Mouse (Mus musculus): ENCODE results near the gene Ost4.

The Ost4 gene

DNA sequence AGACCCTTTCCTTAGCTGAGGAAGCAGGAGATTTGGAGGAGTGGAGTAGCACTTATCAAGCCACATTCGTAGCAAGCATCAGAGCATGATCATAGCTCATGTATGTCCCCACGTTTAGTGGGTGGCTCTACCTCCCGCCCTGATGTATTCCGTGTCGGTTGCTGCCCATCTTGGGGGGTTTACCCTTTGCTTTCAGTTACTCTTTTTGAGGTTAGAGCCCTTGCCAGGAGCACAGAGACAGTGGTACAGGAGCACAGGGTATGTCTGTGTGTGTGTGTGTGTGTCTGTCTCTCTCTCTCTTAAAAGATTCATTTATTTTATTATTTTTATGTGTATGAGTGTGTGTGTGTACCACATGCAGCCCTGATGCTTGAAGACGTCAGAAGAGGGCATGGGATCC lies 15.5 kb upstream of the Ost4 start:
- DNase-seq (ENCODE audit: low spot score): no peak

DNA sequence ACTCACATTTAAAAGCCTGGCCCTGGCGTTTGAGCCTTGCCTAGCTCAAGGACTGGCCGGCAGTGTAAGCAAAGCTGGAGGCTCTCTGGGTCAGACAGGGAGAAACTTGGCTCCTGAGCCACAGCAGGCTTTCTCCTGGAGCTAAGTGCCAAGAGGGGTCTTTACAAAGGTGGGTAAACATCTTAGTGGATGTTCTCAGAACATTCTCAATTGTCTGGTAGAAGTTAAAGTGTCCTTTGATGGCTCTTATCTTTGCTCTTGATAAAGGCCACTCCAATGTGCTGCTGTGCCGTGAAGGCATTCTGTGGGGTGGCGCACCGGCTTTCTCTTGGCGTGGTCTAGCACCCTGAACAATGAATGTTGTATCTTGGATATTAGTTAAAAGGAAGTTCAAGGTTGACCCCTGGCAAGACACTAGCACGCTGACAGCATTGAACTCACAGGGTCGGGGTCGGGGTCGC lies 15.0 kb upstream of the Ost4 start:
- DNase-seq (ENCODE audit: low spot score): no peak

DNA sequence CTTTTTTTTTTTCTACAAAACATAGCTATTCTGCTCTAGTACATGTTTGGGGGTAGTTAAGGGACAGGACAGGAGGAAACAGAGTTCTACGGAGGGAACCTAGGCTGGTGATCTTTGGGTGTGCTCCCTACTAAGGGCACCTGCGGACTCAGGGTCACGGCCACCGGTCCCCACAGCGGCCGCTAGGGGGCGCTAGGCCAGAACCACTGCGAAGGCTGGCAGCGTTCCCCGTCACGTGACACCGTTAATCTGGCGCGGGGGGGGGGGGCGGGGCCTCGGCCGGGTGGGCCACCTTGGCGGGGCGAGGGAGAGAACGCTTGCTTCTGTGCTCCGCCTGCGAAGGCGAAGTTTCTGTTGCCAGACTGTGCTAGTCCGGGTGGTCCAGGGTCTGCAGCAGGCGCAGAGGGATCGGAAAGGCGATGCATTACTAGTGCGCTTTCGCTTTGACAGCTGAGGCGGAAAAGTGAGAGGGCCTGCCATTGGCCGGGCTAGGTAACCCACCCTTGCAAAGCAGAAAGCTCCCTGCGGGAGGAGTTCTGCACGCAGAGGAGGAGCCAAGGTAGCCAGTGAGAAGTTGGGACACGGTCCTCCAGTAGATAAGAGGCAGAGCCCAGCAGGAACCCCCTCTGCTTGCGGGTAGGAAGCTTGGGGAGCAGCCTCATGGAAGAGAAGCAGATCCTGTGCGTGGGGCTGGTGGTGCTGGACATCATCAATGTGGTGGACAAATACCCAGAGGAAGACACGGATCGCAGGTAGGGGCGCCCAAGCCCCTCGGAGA lies 13.9 kb upstream of the Ost4 start, which contains the start of gene Khk:
TSS of gene Khk (plus strand) at position 176 of the 778 bp plus-strand sequence.
- peak; percentile 88 for DNase-seq (ENCODE audit: low spot score)

DNA sequence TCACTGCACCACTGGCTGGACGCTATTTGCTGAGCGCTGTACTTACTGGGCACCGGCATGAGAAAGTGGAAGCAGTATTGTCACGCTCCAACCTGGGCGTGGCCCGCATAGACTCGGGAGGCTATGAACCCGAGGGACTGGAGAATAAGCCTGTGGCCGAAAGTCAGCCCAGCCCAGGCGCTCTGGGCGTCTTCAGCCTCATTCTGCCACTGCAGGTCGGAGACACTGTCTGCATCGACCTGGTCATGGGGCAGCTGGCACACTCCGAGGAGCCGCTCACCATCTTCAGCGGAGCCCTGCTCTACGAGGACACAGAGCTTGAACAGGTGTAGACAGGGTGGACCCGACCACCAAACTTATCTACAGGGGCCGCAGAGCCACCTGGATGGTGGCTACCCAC lies 13.0 kb upstream of the Ost4 start:
- DNase-seq (ENCODE audit: low spot score): no peak

DNA sequence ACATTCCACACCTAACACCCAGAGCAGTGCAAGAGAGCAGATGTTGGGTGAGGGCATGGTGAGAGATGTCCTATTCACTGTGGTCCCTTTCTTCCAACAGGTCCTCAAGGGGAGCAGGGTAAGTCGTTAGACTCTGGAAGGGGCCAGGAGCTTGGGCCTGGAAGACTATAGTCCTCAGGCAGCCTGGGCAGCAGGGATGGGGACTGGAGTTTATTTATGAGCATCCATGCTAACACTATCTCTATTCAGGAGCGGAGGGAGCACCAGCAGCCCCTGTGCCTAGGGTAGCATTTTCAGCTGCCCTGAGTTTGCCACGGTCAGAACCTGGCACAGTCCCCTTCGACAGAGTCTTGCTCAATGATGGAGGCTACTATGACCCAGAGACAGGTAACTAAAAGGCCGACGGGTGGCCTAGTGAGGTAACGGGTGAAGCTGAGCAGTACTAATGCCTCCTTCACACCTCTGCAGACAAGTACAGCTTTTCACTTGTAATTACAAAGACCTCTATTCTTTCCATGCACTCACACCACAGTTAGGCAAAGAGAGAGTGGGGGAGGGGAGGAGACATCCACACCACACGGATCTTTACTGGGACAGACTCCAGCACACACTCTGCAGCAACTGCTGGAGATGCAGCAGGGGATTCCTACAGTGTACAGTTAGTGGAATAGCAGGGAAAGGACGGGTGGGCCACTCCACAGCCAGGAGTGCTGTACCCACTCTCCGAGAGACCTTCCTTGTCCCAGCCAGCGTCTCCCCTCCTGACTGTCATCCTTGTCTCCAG lies 12.4 kb upstream of the Ost4 start:
- no peak for DNase-seq (ENCODE audit: low spot score)

DNA sequence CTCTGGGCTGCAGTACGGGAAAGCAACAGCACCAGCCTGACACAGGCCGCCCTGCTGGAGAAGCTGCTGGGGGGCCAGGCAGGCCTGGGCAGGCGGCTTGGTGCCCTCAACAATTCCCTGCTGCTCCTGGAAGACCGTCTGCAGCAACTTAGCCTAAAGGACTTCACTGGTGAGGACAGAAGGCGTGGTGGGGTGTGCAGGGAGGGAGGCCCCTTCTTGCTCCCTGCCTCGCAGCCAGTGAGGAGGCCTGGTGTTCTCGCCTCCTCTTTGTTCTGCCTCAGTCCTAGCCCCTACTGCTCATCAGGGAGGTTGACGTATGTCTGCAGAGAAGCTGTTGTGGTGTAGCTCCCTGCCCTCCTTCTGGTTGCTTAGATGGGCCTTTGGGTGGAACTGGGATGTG lies 11.1 kb upstream of the Ost4 start:
- DNase-seq (ENCODE audit: low spot score): no peak

DNA sequence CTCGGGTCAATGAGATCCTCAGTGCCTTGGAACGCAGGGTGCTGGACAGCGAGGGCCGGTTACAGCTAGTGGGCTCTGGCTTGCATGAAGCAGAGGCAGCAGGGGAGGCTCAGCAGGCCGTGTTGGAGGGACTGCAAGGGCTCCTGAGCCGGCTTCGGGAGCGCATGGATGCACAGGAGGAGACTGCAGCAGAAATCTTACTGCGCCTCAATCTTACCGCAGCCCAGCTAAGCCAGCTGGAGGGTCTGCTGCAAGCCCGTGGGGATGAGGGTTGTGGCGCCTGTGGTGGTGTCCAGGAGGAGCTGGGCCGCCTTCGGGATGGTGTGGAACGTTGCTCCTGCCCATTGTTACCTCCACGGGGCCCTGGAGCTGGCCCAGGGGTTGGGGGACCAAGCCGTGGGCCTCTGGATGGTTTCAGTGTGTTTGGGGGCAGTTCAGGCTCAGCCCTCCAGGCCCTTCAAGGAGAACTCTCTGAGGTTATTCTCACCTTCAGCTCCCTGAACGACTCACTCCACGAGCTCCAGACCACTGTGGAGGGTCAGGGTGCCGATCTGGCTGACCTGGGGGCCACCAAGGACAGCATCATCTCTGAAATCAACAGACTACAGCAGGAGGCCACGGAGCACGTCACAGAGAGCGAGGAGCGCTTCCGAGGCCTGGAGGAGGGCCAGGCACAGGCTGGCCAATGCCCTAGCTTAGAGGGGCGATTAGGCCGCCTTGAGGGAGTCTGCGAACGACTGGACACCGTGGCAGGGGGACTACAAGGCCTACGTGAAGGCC lies 10.5 kb upstream of the Ost4 start:
- DNase-seq (ENCODE audit: low spot score): no peak

DNA sequence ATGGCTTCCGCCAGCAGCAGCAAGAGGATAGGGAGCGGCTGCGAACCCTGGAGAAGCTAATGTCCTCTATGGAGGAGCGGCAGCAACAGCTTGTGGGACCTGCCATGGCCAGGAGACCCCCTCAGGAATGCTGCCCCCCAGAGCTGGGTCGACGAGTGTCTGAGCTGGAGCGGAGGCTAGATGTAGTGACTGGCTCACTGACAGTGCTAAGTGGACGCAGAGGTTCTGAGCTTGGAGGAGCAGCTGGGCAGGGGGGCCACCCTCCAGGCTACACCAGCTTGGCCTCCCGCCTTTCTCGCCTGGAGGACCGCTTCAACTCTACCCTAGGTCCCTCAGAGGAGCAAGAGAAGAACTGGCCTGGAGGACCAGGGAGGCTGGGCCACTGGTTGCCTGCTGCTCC lies 9.8 kb upstream of the Ost4 start:
- no peak for DNase-seq (ENCODE audit: low spot score)

DNA sequence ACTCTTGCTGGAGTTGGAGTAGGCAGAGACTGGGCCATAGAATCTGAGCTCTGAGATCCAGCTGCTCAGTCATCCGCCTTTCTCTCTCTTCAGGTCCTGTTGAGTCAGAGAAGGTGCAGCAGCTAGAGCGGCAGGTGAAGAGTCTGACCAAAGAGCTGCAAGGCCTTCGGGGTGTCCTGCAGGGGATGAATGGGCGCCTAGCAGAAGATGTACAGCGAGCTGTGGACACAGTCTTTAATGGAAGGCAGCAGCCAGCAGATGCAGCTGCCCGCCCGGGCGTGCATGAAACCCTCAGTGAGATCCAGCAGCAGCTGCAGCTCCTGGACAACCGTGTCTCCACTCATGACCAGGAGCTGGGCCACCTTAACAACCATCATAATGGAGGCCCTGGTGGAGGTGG lies 9.3 kb upstream of the Ost4 start:
- DNase-seq (ENCODE audit: low spot score): no peak

DNA sequence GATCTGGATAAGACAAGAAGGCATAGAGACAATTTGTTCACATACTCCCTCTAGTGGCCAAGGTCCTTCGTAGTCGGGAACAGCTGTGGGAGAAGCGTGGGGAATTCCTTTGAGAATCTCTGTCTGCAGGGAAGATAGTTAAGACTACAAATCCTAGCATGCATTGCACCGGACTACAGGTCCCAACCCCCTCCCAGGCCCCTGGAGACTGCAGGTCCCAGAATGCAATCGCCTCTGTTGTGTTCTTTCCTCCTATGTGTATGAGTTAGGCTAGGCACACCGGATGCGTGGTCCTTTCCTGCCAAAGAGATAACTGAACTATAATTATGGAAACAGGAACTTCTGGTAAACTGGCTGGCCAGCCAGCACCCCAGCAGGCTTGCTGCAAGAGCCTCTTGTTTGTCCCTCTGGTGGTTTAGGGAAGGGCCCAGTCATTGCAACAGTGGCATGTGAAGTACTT lies 8.4 kb upstream of the Ost4 start:
- peak; percentile 81 for DNase-seq (ENCODE audit: low spot score)

DNA sequence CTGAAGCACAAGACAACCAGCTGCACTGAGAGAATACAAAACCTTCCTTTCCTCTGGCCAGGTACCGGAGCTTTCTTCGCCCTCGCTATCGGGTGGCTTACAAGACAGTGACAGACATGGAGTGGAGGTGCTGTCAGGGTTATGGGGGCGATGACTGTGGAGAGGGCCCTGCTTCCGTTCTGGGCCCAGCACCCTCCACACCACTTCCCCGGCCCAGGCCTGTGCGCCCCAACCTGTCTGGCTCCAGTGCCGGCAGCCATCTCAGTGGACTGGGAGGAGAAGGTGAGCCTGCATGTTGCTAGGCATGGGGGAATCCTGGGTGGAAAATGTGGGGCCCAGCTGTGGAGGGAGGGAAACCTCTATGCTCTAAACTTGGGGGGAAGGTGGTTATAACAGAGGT lies 7.9 kb upstream of the Ost4 start:
- no peak for DNase-seq (ENCODE audit: low spot score)

DNA sequence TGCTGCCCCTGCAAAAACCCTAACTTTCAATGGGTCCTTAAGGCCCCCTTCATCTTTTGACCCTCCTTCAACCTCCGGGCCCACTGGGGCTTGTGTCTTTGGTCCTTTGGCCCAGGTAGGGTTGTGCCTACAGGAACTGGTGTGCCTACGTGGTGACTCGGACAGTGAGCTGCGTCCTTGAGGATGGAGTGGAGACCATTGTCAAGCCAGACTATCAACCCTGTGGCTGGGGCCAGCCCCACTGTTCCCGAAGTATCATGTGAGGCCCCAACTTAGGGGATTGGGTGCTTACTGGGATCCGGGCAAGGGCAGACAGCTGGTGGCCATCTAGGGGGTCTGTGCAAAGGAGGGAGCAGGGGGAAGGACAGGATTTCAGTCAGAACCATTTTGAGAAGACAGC lies 7.3 kb upstream of the Ost4 start:
- DNase-seq (ENCODE audit: low spot score): no peak

DNA sequence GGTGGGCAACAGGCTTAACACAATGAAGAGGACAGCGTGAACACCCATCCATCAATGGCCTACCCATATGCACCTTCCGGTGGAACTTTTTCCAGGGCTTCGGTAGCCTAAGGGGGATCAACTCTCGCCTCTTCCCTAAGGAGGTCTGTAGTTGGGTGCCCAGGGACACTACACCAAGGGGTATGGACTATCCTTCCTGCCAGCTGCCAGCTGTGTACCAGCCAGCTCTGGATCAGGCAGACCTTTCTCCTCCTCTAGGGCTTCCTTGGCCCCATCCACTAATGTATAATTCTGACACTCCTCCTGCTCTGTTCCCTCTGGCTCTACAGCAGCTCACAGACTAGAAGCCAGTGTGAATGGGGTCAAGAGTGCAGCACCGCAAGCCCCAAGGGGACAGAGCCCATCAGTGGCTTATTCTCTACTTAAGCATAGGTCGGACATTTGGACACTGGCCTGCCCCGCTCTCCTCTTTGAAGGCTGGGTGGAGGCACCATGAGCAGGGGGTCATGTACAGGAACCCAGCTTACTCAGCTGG lies 6.6 kb upstream of the Ost4 start:
- no peak for DNase-seq (ENCODE audit: low spot score)

DNA sequence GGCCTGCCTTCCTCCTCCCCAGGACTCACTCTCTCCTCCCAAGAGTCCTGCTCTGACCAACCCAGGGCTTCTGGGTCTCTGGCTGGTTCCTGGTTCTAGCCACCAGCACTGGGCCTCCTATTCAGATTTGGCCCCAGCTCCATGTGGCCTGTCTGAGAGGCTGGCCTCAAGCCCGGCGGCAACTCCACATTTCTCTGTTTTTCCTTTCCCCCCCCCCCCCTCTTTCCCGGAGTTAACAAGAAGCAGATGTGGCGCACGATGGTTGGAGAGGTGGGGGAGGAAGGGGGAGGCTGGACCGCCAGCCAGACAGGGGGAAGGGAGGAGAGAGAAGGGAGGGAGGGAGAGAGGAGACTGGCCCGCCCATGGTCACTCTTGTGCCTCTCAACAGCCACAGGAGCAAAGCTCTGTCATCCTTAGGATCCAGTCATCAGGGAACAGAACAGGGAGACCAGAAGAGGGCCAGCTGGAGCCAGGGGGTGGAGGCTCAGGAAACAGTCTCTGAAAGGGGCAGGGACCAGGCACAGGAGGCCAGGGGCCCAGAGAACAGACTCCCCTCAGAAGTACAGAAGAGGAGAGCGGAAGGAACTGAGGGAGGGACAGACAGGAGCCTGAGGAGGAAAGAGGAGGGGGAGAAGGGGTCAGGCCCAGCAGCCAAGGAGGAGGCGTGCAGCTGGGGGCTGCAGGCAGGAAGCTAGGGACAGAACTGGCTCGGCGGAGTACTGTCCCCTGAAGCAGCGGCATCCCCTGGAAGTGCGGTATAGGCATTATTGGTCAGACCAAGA lies 5.7 kb upstream of the Ost4 start, which contains the start of gene Emilin1:
TSS of gene Emilin1 (plus strand) at position 343 of the 782 bp plus-strand sequence.
- DNase-seq (ENCODE audit: low spot score): peak; percentile 52

DNA sequence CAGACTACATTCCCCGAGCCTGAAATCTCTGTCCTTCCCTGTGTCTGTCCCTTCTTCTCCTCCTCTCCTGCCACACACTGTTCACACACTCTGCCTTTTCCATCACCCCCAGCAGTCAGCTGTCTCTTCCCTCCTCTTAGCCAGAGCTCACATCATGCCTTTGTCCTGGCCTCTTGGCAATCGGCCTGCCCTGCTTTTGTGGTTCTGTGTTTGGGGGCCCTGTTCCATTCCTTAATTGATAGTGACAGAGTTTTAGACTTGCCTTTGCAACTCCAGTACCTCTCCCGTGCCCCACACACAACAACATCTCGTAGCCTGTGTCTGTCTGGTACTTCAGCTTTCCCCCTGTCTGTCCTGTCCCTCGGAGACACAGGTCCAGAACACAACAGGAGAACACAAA lies 4.6 kb upstream of the Ost4 start:
- no peak for DNase-seq (ENCODE audit: low spot score)

DNA sequence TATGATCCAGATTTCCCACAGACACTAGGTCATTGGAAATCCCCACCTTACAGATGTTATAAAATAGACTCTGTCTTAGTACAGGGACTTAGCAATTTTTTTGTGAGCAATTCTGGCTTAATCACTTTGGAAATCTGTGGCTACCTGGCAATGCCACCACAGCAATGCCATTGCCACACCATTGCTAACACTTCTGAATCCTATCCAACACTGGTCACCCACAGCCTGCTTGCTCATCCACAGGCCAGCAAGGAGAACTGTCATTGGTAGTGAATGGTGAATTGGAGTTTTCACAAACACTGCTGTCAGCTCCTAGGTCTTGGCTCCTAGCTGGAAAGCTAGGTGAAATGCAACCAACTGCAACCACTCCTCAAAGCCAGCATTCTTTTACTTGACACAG lies 2.9 kb upstream of the Ost4 start:
- DNase-seq (ENCODE audit: low spot score): no peak

DNA sequence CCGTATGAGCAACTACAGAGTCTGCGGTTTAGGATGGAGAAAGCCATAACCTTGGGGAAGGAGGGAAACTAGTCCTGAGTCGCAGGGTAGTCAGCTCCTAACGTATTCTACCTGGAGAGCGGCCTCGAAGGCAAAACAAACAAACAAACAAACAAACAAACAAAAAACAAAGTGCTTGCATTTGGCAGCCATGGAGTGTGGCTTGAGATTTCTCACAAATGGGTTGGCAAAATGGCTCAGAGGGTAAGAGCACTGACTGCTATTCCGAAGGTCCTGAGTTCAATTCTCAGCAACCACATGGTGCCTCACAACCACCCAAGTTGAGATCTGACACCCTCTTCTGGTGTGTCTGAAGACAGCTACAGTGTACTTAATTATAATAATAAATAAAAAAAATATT lies 2.3 kb upstream of the Ost4 start:
- DNase-seq (ENCODE audit: low spot score): no peak

DNA sequence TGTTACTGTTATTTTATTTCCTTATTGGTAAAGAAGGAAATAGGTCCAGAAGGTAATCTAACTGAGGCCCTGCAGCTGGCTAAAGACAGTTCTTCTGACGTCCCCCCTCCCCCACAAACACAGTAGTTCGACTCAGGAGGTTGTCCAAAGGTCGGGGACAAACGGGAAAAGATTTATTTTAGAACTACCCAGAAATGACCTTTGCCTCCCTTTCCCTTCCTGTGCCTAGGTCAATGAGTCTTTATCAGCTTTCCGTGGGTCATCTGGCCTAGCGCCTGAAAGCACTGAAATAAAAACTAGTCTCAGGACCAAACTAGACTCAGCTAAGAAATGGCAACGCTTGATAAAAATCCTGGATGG lies 1.7 kb upstream of the Ost4 start:
- no peak for DNase-seq (ENCODE audit: low spot score)

DNA sequence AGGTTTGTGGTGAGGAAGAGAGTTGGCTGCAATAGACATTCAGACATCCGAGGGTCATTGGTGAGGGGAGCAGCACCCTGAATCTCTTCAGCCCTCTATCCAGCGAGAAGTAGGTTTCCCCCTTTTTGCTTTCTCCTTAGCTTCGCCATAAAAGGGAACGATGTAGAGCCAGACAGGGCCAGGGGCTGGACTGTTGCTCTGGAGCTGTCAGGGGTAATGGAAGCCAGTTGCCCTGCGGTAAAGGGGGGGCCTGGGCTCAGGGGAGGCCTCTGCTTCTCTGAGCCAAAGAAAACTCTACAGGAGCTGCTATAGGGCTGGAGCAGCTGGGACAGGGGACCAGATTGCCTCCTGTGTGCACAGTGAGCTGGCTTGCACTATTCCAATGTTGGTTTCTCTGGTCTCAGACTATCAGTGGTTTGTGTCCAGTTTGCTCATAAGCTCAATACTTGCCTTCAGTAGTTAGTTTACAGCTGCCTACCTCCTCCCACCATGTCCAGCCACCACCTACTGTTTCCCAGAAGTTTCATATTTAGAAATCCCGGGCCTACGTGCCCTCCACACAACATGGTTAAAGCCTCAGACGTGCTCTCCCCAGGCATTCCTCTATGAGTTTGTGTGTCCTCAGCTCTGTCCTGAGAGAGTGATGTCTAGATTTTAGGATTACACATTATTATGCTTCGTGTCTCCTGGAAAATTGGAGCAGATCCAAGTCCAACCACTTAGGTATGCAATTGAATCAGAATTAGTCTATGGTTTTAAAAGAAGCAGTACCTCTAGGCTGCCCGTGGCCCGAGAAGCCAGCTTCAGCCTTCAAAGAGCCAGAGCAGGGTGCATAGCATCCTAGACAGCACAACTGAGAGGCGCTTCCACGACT lies 1.1 kb upstream of the Ost4 start:
- no peak for DNase-seq (ENCODE audit: low spot score)

DNA sequence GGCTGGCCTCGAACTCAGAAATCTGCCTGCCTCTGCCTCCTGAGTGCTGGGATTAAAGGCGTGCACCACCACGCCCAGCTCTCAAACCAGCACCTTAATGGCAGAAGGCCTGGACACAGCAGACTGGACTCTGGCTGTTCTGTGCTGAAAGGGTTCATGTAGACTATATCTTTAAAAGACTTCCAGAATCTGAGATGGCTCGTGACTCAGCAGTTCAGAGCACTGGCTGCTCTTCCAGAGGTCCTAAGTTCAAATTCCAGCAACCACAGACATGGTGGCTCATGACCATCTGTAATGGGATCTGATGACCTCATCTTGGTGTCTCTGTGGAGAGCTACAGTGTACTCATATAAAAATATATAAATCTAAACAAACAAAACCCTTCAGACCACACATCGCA lies 5.7 kb downstream of the Ost4 start:
- no peak for DNase-seq (ENCODE audit: low spot score)

DNA sequence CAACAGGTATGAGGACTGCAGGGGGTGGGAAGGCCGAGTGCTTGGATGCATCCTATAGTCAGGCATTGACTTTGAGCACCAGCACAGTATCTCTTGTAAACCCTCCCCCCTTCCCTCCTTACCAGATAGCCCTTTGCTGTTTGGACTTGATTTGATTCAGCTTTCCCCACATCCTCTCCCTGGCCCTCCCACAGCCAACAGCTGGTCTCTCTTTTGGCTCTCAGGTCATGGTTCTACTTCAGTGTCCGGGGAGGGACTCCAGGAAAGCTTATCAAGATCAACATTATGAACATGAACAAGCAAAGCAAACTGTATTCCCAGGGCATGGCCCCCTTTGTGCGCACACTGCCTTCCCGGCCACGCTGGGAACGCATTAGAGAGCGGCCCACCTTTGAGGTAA lies 17.2 kb downstream of the Ost4 start:
- no peak for DNase-seq (ENCODE audit: low spot score)
